Mouse (Mus musculus) bone marrow, adult 2 months (tissue): ENCODE data around the gene Neb.

Experiments used
- CTCF ChIP-seq: fragments of 200-500 bp; IDR thresholded peaks from 2 replicates; pipeline ENCODE4 v1.5.1; 2011; ENCODE audit warnings: low read length, control low read depth; ENCODE audit not compliant: control insufficient read depth, insufficient read depth
- POLR2A ChIP-seq: fragments of 200-500 bp; IDR thresholded peaks from 2 replicates; pipeline ENCODE4 v1.6.1; 2011; ENCODE audit warnings: low read depth, mild to moderate bottlenecking, control low read depth, low read length, borderline replicate concordance; ENCODE audit not compliant: control insufficient read depth

DNA sequence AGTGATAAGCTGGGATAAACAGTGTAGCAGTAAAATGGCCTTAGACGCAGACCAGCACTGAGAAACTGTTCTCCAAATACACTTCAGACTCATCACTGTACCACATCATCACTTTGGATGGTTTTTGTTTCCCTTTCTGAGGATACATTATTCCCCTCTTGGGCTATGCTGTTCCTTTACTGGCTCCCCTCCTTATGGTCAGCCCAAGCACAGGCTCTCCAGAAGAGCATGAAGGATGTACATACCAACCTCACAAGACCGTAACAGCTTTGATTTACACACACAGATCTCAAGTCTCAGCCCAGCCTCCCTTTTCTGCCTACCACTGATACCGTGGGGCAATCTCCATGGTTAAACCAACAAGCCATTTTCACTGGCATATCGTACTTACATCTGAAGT is 6.2 kb downstream of the Neb start:
- TF ChIP-seq POLR2A (no peak), CTCF (no peak)
